Mouse (Mus musculus): ENCODE measurements around the gene Nfe2l1.
"Not testable (repeated sequence)": the region's sequence is repeated elsewhere in the genome, so short reads cannot be mapped to it uniquely, and the experiment has no call there.

Nfe2l1 gene

GRCm38 (mm10) chr11:96829813-96830538, at the start of gene Nfe2l1:
Nfe2l1 (minus strand) TSS chr11:96829968.
- peak; percentile 98 for DNase-seq

- DNase-seq: no peak
Measured at GRCm38 (mm10) chr11:96879359-96879758, 49.6 kb upstream of the Nfe2l1 start.

- no peak for DNase-seq
Measured at GRCm38 (mm10) chr11:96878715-96879114, 48.9 kb upstream of the Nfe2l1 start.

GRCm38 (mm10) chr11:96877071-96877470, 47.3 kb upstream of the Nfe2l1 start:
- DNase-seq: no peak

- no peak for DNase-seq
Measured at GRCm38 (mm10) chr11:96876300-96877040, 46.7 kb upstream of the Nfe2l1 start.

GRCm38 (mm10) chr11:96875745-96876144, 46.0 kb upstream of the Nfe2l1 start:
- DNase-seq: peak; percentile 41

- no peak for DNase-seq
Measured at GRCm38 (mm10) chr11:96875270-96875669, 45.5 kb upstream of the Nfe2l1 start.

- DNase-seq: no peak
Measured at GRCm38 (mm10) chr11:96873601-96874140, 43.9 kb upstream of the Nfe2l1 start.

- no peak for DNase-seq
Measured at GRCm38 (mm10) chr11:96872441-96873379, 42.9 kb upstream of the Nfe2l1 start.

- DNase-seq: peak; percentile 67
Measured at GRCm38 (mm10) chr11:96867149-96867548, 37.4 kb upstream of the Nfe2l1 start.

- DNase-seq: peak; percentile 47
Measured at GRCm38 (mm10) chr11:96863206-96863995, 33.6 kb upstream of the Nfe2l1 start.

GRCm38 (mm10) chr11:96862534-96862933, 32.8 kb upstream of the Nfe2l1 start:
- DNase-seq: no peak

GRCm38 (mm10) chr11:96861878-96862289, 32.1 kb upstream of the Nfe2l1 start:
- DNase-seq: peak; percentile 96

- DNase-seq: no peak
Measured at GRCm38 (mm10) chr11:96861446-96861845, 31.7 kb upstream of the Nfe2l1 start.

GRCm38 (mm10) chr11:96860564-96860963, 30.8 kb upstream of the Nfe2l1 start:
- peak; percentile 82 for DNase-seq

GRCm38 (mm10) chr11:96859635-96860034, 29.9 kb upstream of the Nfe2l1 start:
- no peak for DNase-seq

- no peak for DNase-seq
Measured at GRCm38 (mm10) chr11:96857446-96857845, 27.7 kb upstream of the Nfe2l1 start.

GRCm38 (mm10) chr11:96849681-96850467, 20.1 kb upstream of the Nfe2l1 start, which contains the start of gene Copz2:
Copz2 (plus strand) TSS chr11:96849870.
- no peak for DNase-seq

GRCm38 (mm10) chr11:96849145-96849544, 19.4 kb upstream of the Nfe2l1 start:
- DNase-seq: not testable (repeated sequence)

GRCm38 (mm10) chr11:96848694-96849093, 18.9 kb upstream of the Nfe2l1 start:
- DNase-seq: no peak

- DNase-seq: no peak
Measured at GRCm38 (mm10) chr11:96847240-96847639, 17.5 kb upstream of the Nfe2l1 start.
